Mouse (Mus musculus) lung, postnatal 0 days (tissue): Measurements from ENCODE around the gene Ugt1a9.
"Not testable (repeated sequence)": the region's sequence is repeated elsewhere in the genome, so short reads cannot be mapped to it uniquely, and the experiment has no call there.

Source experiments
- CTCF ChIP-seq: IDR thresholded peaks from 2 replicates; pipeline ENCODE4 v1.5.1; 2016; ENCODE audit warnings: antibody characterized with exemption, mild to moderate bottlenecking
- EP300 ChIP-seq: IDR thresholded peaks from 2 replicates; pipeline ENCODE4 v1.6.1; 2016; ENCODE audit warnings: antibody characterized with exemption, mild to moderate bottlenecking, control low read depth

DNA sequence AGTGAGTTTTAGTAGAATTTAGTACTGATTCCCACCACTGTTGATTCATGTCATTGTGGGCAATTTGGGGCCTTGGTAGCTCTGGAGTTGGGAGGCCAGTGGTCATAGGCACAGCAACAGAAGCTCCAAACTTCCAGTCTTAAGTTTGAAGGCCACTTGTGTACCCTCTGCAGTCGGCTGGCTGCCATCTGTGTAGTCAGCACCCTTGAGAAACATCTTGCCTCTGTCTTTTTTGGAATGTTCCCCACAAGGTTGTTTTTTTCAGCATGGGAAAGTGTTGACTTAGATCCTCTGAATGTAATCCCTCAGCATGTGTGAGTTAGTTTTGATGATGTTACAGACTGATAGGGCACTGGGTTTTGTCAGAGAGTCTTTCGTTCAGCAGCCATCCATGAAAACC, 29.1 kb downstream of the Ugt1a9 start:
- TF ChIP-seq CTCF, EP300: not testable (repeated sequence)
